Mouse (Mus musculus): ENCODE results near the gene Lenep.

Lenep gene

GRCm38 (mm10) chr3:89380711-89381110 is 21.9 kb downstream of the Lenep start:
- DNase-seq (ENCODE audit: low read depth, low spot score), result no peak
- H3K27me3 ChIP-seq (ENCODE audit: control insufficient read depth, insufficient read depth, low read length, poor library complexity, severe bottlenecking), result no peaks in the 10 kb centered on the region

GRCm38 (mm10) chr3:89380291-89380690 is 22.3 kb downstream of the Lenep start:
- DNase-seq (ENCODE audit: low read depth, low spot score), result no peak

More at GRCm38 (mm10) chr3:89380711-89381110, 21.9 kb downstream of the Lenep start:
- H3K36me3 ChIP-seq (ENCODE audit: control insufficient read depth, insufficient read depth, low read length, poor library complexity, severe bottlenecking), result peaks cover 2% of the 10 kb centered on the region

GRCm38 (mm10) chr3:89379388-89380131 is 23.0 kb downstream of the Lenep start:
- no peaks in the 10 kb centered on the region for H3K27me3 ChIP-seq (ENCODE audit: control insufficient read depth, insufficient read depth, low read length, poor library complexity, severe bottlenecking)
- H3K36me3 ChIP-seq (ENCODE audit: control insufficient read depth, insufficient read depth, low read length, poor library complexity, severe bottlenecking), result peaks cover 2% of the 10 kb centered on the region
- DNase-seq (ENCODE audit: low read depth, low spot score), result peak; percentile 47

More at GRCm38 (mm10) chr3:89380291-89380690, 22.3 kb downstream of the Lenep start:
- H3K36me3 ChIP-seq (ENCODE audit: control insufficient read depth, insufficient read depth, low read length, poor library complexity, severe bottlenecking), result peaks cover 2% of the 10 kb centered on the region
- H3K27me3 ChIP-seq (ENCODE audit: control insufficient read depth, insufficient read depth, low read length, poor library complexity, severe bottlenecking), result no peaks in the 10 kb centered on the region

- Histone ChIP-seq H3K27me3 (ENCODE audit: control insufficient read depth, insufficient read depth, low read length, poor library complexity, severe bottlenecking) (no peaks in the 10 kb centered on the region), H3K36me3 (ENCODE audit: control insufficient read depth, insufficient read depth, low read length, poor library complexity, severe bottlenecking) (peaks cover 2% of the 10 kb centered on the region; the same call in 1 of the 2 replicates)
- peak; percentile 81 for DNase-seq (ENCODE audit: low read depth, low spot score)
Observed at GRCm38 (mm10) chr3:89378394-89379067, 24.1 kb downstream of the Lenep start.

GRCm38 (mm10) chr3:89377831-89378230 is 24.8 kb downstream of the Lenep start:
- no peak for DNase-seq (ENCODE audit: low read depth, low spot score)
- Histone ChIP-seq H3K27me3 (ENCODE audit: control insufficient read depth, insufficient read depth, low read length, poor library complexity, severe bottlenecking) (no peaks in the 10 kb centered on the region), H3K36me3 (ENCODE audit: control insufficient read depth, insufficient read depth, low read length, poor library complexity, severe bottlenecking) (peaks cover 2% of the 10 kb centered on the region; the same call in 1 of the 2 replicates)

GRCm38 (mm10) chr3:89373581-89374231 is 28.9 kb downstream of the Lenep start:
- no peak for DNase-seq (ENCODE audit: low read depth, low spot score)
- H3K36me3 ChIP-seq (ENCODE audit: control insufficient read depth, insufficient read depth, low read length, poor library complexity, severe bottlenecking), result no peaks in the 10 kb centered on the region; the same call in 1 of the 2 replicates
- no peaks in the 10 kb centered on the region for H3K27me3 ChIP-seq (ENCODE audit: control insufficient read depth, insufficient read depth, low read length, poor library complexity, severe bottlenecking)

GRCm38 (mm10) chr3:89367338-89367737 is 35.3 kb downstream of the Lenep start:
- no peaks in the 10 kb centered on the region for H3K27me3 ChIP-seq (ENCODE audit: control insufficient read depth, insufficient read depth, low read length, poor library complexity, severe bottlenecking)
- no peaks in the 10 kb centered on the region for H3K36me3 ChIP-seq (ENCODE audit: control insufficient read depth, insufficient read depth, low read length, poor library complexity, severe bottlenecking)
- no peak for DNase-seq (ENCODE audit: low read depth, low spot score)

- no peaks in the 10 kb centered on the region for H3K27me3 ChIP-seq (ENCODE audit: control insufficient read depth, insufficient read depth, low read length, poor library complexity, severe bottlenecking)
- no peak for DNase-seq (ENCODE audit: low read depth, low spot score)
- H3K36me3 ChIP-seq (ENCODE audit: control insufficient read depth, insufficient read depth, low read length, poor library complexity, severe bottlenecking), result no peaks in the 10 kb centered on the region
Observed at GRCm38 (mm10) chr3:89365486-89366414, 36.8 kb downstream of the Lenep start.

- H3K36me3 ChIP-seq (ENCODE audit: control insufficient read depth, insufficient read depth, low read length, poor library complexity, severe bottlenecking), result no peaks in the 10 kb centered on the region
- DNase-seq (ENCODE audit: low read depth, low spot score), result no peak
- H3K27me3 ChIP-seq (ENCODE audit: control insufficient read depth, insufficient read depth, low read length, poor library complexity, severe bottlenecking), result no peaks in the 10 kb centered on the region
Observed at GRCm38 (mm10) chr3:89365153-89365485, 37.5 kb downstream of the Lenep start, which contains the start of gene Dcst1. Gene Dcst1 (minus strand): TSS chr3:89365253.

GRCm38 (mm10) chr3:89364631-89365030 is 38.0 kb downstream of the Lenep start:
- Histone ChIP-seq H3K36me3 (ENCODE audit: control insufficient read depth, insufficient read depth, low read length, poor library complexity, severe bottlenecking) (no peaks in the 10 kb centered on the region), H3K27me3 (ENCODE audit: control insufficient read depth, insufficient read depth, low read length, poor library complexity, severe bottlenecking) (no peaks in the 10 kb centered on the region)
- DNase-seq (ENCODE audit: low read depth, low spot score), result no peak

- DNase-seq (ENCODE audit: low read depth, low spot score), result no peak
- Histone ChIP-seq H3K36me3 (ENCODE audit: control insufficient read depth, insufficient read depth, low read length, poor library complexity, severe bottlenecking) (no peaks in the 10 kb centered on the region), H3K27me3 (ENCODE audit: control insufficient read depth, insufficient read depth, low read length, poor library complexity, severe bottlenecking) (no peaks in the 10 kb centered on the region)
Observed at GRCm38 (mm10) chr3:89361675-89362074, 40.9 kb downstream of the Lenep start, which contains the start of gene Dcst2. Gene Dcst2 (plus strand): TSS chr3:89361975.

GRCm38 (mm10) chr3:89360237-89360636 is 42.4 kb downstream of the Lenep start:
- H3K27me3 ChIP-seq (ENCODE audit: control insufficient read depth, insufficient read depth, low read length, poor library complexity, severe bottlenecking), result no peaks in the 10 kb centered on the region
- peak; percentile 40 for DNase-seq (ENCODE audit: low read depth, low spot score)
- H3K36me3 ChIP-seq (ENCODE audit: control insufficient read depth, insufficient read depth, low read length, poor library complexity, severe bottlenecking), result no peaks in the 10 kb centered on the region

- Histone ChIP-seq H3K36me3 (ENCODE audit: control insufficient read depth, insufficient read depth, low read length, poor library complexity, severe bottlenecking) (no peaks in the 10 kb centered on the region), H3K27me3 (ENCODE audit: control insufficient read depth, insufficient read depth, low read length, poor library complexity, severe bottlenecking) (no peaks in the 10 kb centered on the region)
- no peak for DNase-seq (ENCODE audit: low read depth, low spot score)
Observed at GRCm38 (mm10) chr3:89359630-89360029, 43.0 kb downstream of the Lenep start.

- Histone ChIP-seq H3K27me3 (ENCODE audit: control insufficient read depth, insufficient read depth, low read length, poor library complexity, severe bottlenecking) (no peaks in the 10 kb centered on the region), H3K36me3 (ENCODE audit: control insufficient read depth, insufficient read depth, low read length, poor library complexity, severe bottlenecking) (no peaks in the 10 kb centered on the region)
- no peak for DNase-seq (ENCODE audit: low read depth, low spot score)
Observed at GRCm38 (mm10) chr3:89356029-89356428, 46.6 kb downstream of the Lenep start.

All from splenic B cell, adult 2 months (primary cell).